Comparison of ENCODE assay signal across 8 mouse cellular contexts in genomic region chr5:8868019-8868418, GRCm38 (mm10). TPM values are rescaled to one million over a fixed set of nuclear protein-coding genes. Genes with fewer than 3 reads are reported as not detected.
A peak's percentile ranks its signal among the peaks of the same experiment; 100 is the strongest.
DNase-seq lines count a peak whose midpoint lies in the region; ATAC-seq and TF ChIP-seq lines count a peak whose summit lies in the region.

No protein-coding gene starts in this region.

- H3K36me3 ChIP-seq in kidney, adult 2 months (ENCODE audit: control insufficient read depth, insufficient read depth, low read length), result no peaks in the 10 kb centered on the region
- H3K36me3 ChIP-seq in hindbrain, embryonic 16.5 days (ENCODE audit: control insufficient read depth, insufficient read depth, low read length), result no peaks in the 10 kb centered on the region
- H3K36me3 ChIP-seq in midbrain, embryonic 12.5 days, result no peaks in the 10 kb centered on the region

- no peak overlapping the region for H3K9ac ChIP-seq in hindbrain, embryonic 16.5 days (ENCODE audit: low read depth, low read length)
- H3K9ac ChIP-seq in midbrain, embryonic 12.5 days (replicated peaks), result no peak overlapping the region

- peak; percentile 89 for ATAC-seq in common myeloid progenitor, adult 5-6 weeks (replicated peaks; ENCODE audit: low read depth, poor library complexity, severe bottlenecking)
- ATAC-seq in hindbrain, embryonic 16.5 days, result peak; percentile 52; the same call in 1 of the 2 replicates
- ATAC-seq in midbrain, embryonic 12.5 days (ENCODE audit: low FRiP score, low read depth), result peak; percentile 54; the same call in 1 of the 2 replicates

- TF ChIP-seq CTCF in kidney, adult 2 months (conservative IDR thresholded peaks at IDR 0.05; ENCODE audit: insufficient read depth, insufficient read length, low read depth, low read length), result peak; percentile 68

- H3K4me2 ChIP-seq in hindbrain, embryonic 16.5 days (ENCODE audit: low read length), result no peak overlapping the region
- no peak overlapping the region for H3K4me2 ChIP-seq in midbrain, embryonic 12.5 days (replicated peaks)

- 17% methylated on average over 1 of the region's 1 CpGs for WGBS in kidney, adult 2 months
- 13% methylated on average over 1 of the region's 1 CpGs for WGBS in hindbrain, embryonic 16.5 days
- WGBS in midbrain, embryonic 12.5 days, result 6% methylated on average over 1 of the region's 1 CpGs

- peak; percentile 3 for DNase-seq in kidney, adult 2 months
- DNase-seq in kidney, adult 18-20 months, result no peak
- DNase-seq in MEL-GATA-1-ER (ENCODE audit: extremely low read depth, low read depth), result peak; percentile 6
- no peak for DNase-seq in adrenal gland, adult 18-20 months (ENCODE audit: low spot score in 2 of 2)
- DNase-seq in cerebellum, adult 8-10 months, result no peak

- no peak overlapping the region for H3K27ac ChIP-seq in kidney, adult 2 months (ENCODE audit: insufficient read depth, low read depth, low read length)
- no peak overlapping the region for H3K27ac ChIP-seq in hindbrain, embryonic 16.5 days (ENCODE audit: low read depth, low read length)
- H3K27ac ChIP-seq in midbrain, embryonic 12.5 days (replicated peaks), result no peak overlapping the region

- no peak for TF ChIP-seq POLR2A in kidney, adult 2 months (IDR thresholded peaks at IDR 0.05; ENCODE audit: low read depth, low read length)

- H3K4me3 ChIP-seq in kidney, adult 2 months (ENCODE audit: insufficient read depth, low read depth, low read length), result no peak overlapping the region
- no peak overlapping the region for H3K4me3 ChIP-seq in hindbrain, embryonic 16.5 days (ENCODE audit: low read length)
- H3K4me3 ChIP-seq in midbrain, embryonic 12.5 days, result no peak overlapping the region

- no peaks in the 10 kb centered on the region for H3K4me1 ChIP-seq in kidney, adult 2 months (ENCODE audit: control insufficient read depth, insufficient read depth, low read length)
- H3K4me1 ChIP-seq in hindbrain, embryonic 16.5 days (ENCODE audit: control insufficient read depth, insufficient read depth, low read depth, low read length), result no peaks in the 10 kb centered on the region
- H3K4me1 ChIP-seq in midbrain, embryonic 12.5 days, result no peaks in the 10 kb centered on the region

- H3K27me3 ChIP-seq in kidney, adult 2 months (replicated peaks; ENCODE audit: control insufficient read depth, insufficient read depth, low read length), result no peaks in the 10 kb centered on the region
- H3K27me3 ChIP-seq in hindbrain, embryonic 16.5 days (replicated peaks; ENCODE audit: control insufficient read depth, insufficient read depth, low read length), result no peaks in the 10 kb centered on the region
- no peaks in the 10 kb centered on the region for H3K27me3 ChIP-seq in midbrain, embryonic 12.5 days

- H3K9me3 ChIP-seq in hindbrain, embryonic 16.5 days (ENCODE audit: control insufficient read depth, low read length), result no peaks in the 10 kb centered on the region
- no peaks in the 10 kb centered on the region for H3K9me3 ChIP-seq in midbrain, embryonic 12.5 days

RNA-seq across cellular contexts. Expression of gene Abcb4, which starts 25.5 kb away (rescaled TPM):
- polyA plus RNA-seq in kidney, adult 2 months (2012; rRNA removed), result 0.15 and 0.33 TPM in 2 replicates
- total RNA-seq in common myeloid progenitor, adult 5-6 weeks (2017), result 88.6 and 110 TPM in 2 replicates
- polyA plus RNA-seq in hindbrain, embryonic 16.5 days (2015; fragmentation: Nextera tagmentation; extraction: Ambion mirVana), result 0.66 and 1.0 TPM in 2 replicates
- polyA plus RNA-seq in midbrain, embryonic 12.5 days (2016; fragmentation: Nextera tagmentation; extraction: Ambion mirVana), result 0.93 TPM in 2 replicates
- 1 to 10 TPM; 4.8 to 6.0 TPM for total RNA-seq in adrenal gland, adult 18-20 months (2021)

Comparison
In these comparisons a context has a peak if more than half of its experiments do, and no peak if none do; other contexts are left out.
1. DNase-seq: peak in kidney, adult 2 months (single experiment) and MEL-GATA-1-ER (single experiment); none in kidney, adult 18-20 months (single experiment), adrenal gland, adult 18-20 months (0 of 2) and cerebellum, adult 8-10 months (single experiment).
2. Peak in every context shown above with its lines, with median percentiles within 50 percentile points of each other: ATAC-seq.